Mouse (Mus musculus) left cerebral cortex, adult 6 months (tissue): Measurements from ENCODE around the gene Ces4a. TPM values are rescaled to one million over a fixed set of nuclear protein-coding genes. Genes with fewer than 3 reads are reported as not detected.

ENCODE experiments used
- long read RNA-seq, 2 experiments: library from polyadenylated mRNA; unstranded; transcript quantifications; one replicate each; pipeline ENCODE4 v2.0.0; 2019 to 2020
- polyA plus RNA-seq: library from polyadenylated mRNA; unstranded; fragments of <200 nt; fragmentation: Nextera tagmentation; gene quantifications from 2 replicates; pipeline ENCODE4 v1.2.3, GENCODE M21; 2021

Gene Ces4a
- not detected in 2 replicates for polyA plus RNA-seq
- long read RNA-seq, experiment 1: 0 reads
- long read RNA-seq, experiment 2: 0 reads

GRCm38 (mm10) chr8:105131509-105131908 lies at the start of gene Ces4a:
Gene Ces4a (plus strand): TSS chr8:105131800.

GRCm38 (mm10) chr8:105083449-105084050 lies 48.0 kb upstream of the Ces4a start, which contains the start of gene Ces3b:
Gene Ces3b (plus strand): TSS chr8:105083753.

GRCm38 (mm10) chr8:105170381-105171115 lies 38.9 kb downstream of the Ces4a start, which contains the start of gene Cbfb:
Gene Cbfb (plus strand): TSS chr8:105170674.

Other genes starting within 250 kb of the Ces4a start
- not detected in 2 replicates for gene Ces2e, start 205.5 kb upstream of the Ces4a start, polyA plus RNA-seq
- not detected in 2 replicates for gene Ces2f, start 184.4 kb upstream of the Ces4a start, polyA plus RNA-seq
- 0.13 and 0.28 TPM in 2 replicates for gene Ces2g, start 170.1 kb upstream of the Ces4a start, polyA plus RNA-seq
- gene Ces2h, start 130.9 kb upstream of the Ces4a start, polyA plus RNA-seq: not detected in 2 replicates
- not detected in 2 replicates for gene Ces3a, start 83.2 kb upstream of the Ces4a start, polyA plus RNA-seq
- not detected in 2 replicates for gene Ces3b, start 48.0 kb upstream of the Ces4a start, polyA plus RNA-seq
- 8.5 and 10.8 TPM in 2 replicates for gene Cbfb, start 38.9 kb downstream of the Ces4a start, polyA plus RNA-seq
- 22.2 and 27.3 TPM in 2 replicates for gene D230025D16Rik, start 93.3 kb downstream of the Ces4a start, polyA plus RNA-seq
- gene B3gnt9, start 123.4 kb downstream of the Ces4a start, polyA plus RNA-seq: 3.3 and 4.8 TPM in 2 replicates
- 8.4 and 9.6 TPM in 2 replicates for gene Tradd, start 132.8 kb downstream of the Ces4a start, polyA plus RNA-seq
- gene Fbxl8, start 132.8 kb downstream of the Ces4a start, polyA plus RNA-seq: 1.7 and 2.3 TPM in 2 replicates
- gene Hsf4, start 138.0 kb downstream of the Ces4a start, polyA plus RNA-seq: 3.0 and 10.1 TPM in 2 replicates
- gene Nol3, start 144.3 kb downstream of the Ces4a start, polyA plus RNA-seq: 24.6 and 25.1 TPM in 2 replicates
- gene 4931428F04Rik, start 158.1 kb downstream of the Ces4a start, polyA plus RNA-seq: 11.4 and 13.1 TPM in 2 replicates
- 3.5 and 4.2 TPM in 2 replicates for gene Exoc3l, start 164.3 kb downstream of the Ces4a start, polyA plus RNA-seq
- gene E2f4, start 165.9 kb downstream of the Ces4a start, polyA plus RNA-seq: 6.2 and 34.8 TPM in 2 replicates
- gene Elmo3, start 173.8 kb downstream of the Ces4a start, polyA plus RNA-seq: 0.30 and 0.51 TPM in 2 replicates
- 0.59 and 0.69 TPM in 2 replicates for gene Lrrc29, start 194.5 kb downstream of the Ces4a start, polyA plus RNA-seq
- 107 and 111 TPM in 2 replicates for gene Tmem208, start 194.6 kb downstream of the Ces4a start, polyA plus RNA-seq
- gene Fhod1, start 216.2 kb downstream of the Ces4a start, polyA plus RNA-seq: 0.18 and 0.25 TPM in 2 replicates
- gene Slc9a5, start 217.0 kb downstream of the Ces4a start, polyA plus RNA-seq: 2.7 and 6.3 TPM in 2 replicates
- gene Plekhg4, start 241.5 kb downstream of the Ces4a start, polyA plus RNA-seq: not detected in 2 replicates